Mouse (Mus musculus) G1E (cell line): ENCODE results near the gene Igsf3.

ENCODE experiments used
- CTCF ChIP-seq: IDR thresholded peaks from 2 replicates; pipeline ENCODE4 v1.5.1; 2012; ENCODE audit warnings: low read depth, low read length, inconsistent platforms, mixed read lengths
- GATA1 ChIP-seq: IDR thresholded peaks from 2 replicates; pipeline ENCODE4 v1.6.1; 2012; ENCODE audit warnings: borderline replicate concordance, low read length, inconsistent platforms, mixed read lengths
- POLR2AphosphoS5 ChIP-seq: IDR thresholded peaks from 2 replicates; pipeline ENCODE4 v1.6.1; 2012; ENCODE audit warnings: low read depth, low read length, inconsistent platforms; ENCODE audit not compliant: insufficient replicate concordance
- TAL1 ChIP-seq: conservative IDR thresholded peaks from 2 replicates; pipeline ENCODE4 v1.6.1; 2012; ENCODE audit warnings: low read depth, low read length, inconsistent platforms, mixed read lengths

- TF ChIP-seq CTCF (no peak), POLR2AphosphoS5 (no peak), GATA1 (no peak), TAL1 (no peak)
Observed at GRCm38 (mm10) chr3:101365911-101366310, 11.0 kb upstream of the Igsf3 start.
